16 mouse cellular contexts compared by ENCODE assay signal in genomic region chr4:44295837-44296236, GRCm38 (mm10).
"Had no signal": no experiment of that assay in that cellular context is flagged by ENCODE, and none has a peak within 500 bp of the region (broad histone marks: within the 10 kb centered on the region; RNA-seq: fewer than 3 reads in every experiment).

No protein-coding gene starts in this region.

- H3K27ac ChIP-seq: lung, embryonic 15.5 days; macrophage; midbrain, embryonic 13.5 days; midbrain, embryonic 15.5 days; neural tube, embryonic 12.5 days; stomach, embryonic 15.5 days; stomach, postnatal 0 days had no signal

- H3K36me3 ChIP-seq: lung, embryonic 15.5 days; midbrain, embryonic 13.5 days; midbrain, embryonic 15.5 days; neural tube, embryonic 12.5 days; stomach, embryonic 15.5 days had no signal

- H3K9ac ChIP-seq: lung, embryonic 15.5 days; midbrain, embryonic 13.5 days; midbrain, embryonic 15.5 days; neural tube, embryonic 12.5 days; stomach, embryonic 15.5 days had no signal

- DNase-seq: lung, adult 2 months; lung, postnatal 36 days; right cerebral cortex, postnatal 14 days; thymus, adult 2 months; thymus, postnatal 25 days; thymus, postnatal 4 days had no signal

- H3K4me3 ChIP-seq: lung, embryonic 15.5 days; megakaryocyte, embryonic 14.5 days; midbrain, embryonic 13.5 days; midbrain, embryonic 15.5 days; neural tube, embryonic 12.5 days; stomach, embryonic 15.5 days had no signal

- H3K4me2 ChIP-seq: lung, embryonic 15.5 days; midbrain, embryonic 11.5 days; midbrain, embryonic 13.5 days; midbrain, embryonic 15.5 days; neural tube, embryonic 12.5 days; stomach, embryonic 15.5 days had no signal

- H3K27me3 ChIP-seq: lung, embryonic 15.5 days; midbrain, embryonic 13.5 days; midbrain, embryonic 15.5 days; neural tube, embryonic 12.5 days; stomach, embryonic 15.5 days had no signal

- H3K9me3 ChIP-seq: lung, embryonic 15.5 days; midbrain, embryonic 13.5 days; midbrain, embryonic 15.5 days; neural tube, embryonic 12.5 days; stomach, embryonic 15.5 days had no signal

- H3K4me1 ChIP-seq: lung, embryonic 15.5 days; midbrain, embryonic 13.5 days; neural tube, embryonic 12.5 days; stomach, embryonic 15.5 days had no signal

- ATAC-seq: lung, postnatal 0 days; midbrain, embryonic 13.5 days; midbrain, embryonic 15.5 days had no signal
